Mouse (Mus musculus) naive thymus-derived CD4-positive, alpha-beta T cell, adult 2 months (primary cell): ENCODE measurements around the gene Dusp14.

Source experiments
- DNase-seq: peaks from one replicate; pipeline ENCODE4 v3.0.0-alpha.2; 2011; ENCODE audit warnings: low read depth

The Dusp14 gene

DNA sequence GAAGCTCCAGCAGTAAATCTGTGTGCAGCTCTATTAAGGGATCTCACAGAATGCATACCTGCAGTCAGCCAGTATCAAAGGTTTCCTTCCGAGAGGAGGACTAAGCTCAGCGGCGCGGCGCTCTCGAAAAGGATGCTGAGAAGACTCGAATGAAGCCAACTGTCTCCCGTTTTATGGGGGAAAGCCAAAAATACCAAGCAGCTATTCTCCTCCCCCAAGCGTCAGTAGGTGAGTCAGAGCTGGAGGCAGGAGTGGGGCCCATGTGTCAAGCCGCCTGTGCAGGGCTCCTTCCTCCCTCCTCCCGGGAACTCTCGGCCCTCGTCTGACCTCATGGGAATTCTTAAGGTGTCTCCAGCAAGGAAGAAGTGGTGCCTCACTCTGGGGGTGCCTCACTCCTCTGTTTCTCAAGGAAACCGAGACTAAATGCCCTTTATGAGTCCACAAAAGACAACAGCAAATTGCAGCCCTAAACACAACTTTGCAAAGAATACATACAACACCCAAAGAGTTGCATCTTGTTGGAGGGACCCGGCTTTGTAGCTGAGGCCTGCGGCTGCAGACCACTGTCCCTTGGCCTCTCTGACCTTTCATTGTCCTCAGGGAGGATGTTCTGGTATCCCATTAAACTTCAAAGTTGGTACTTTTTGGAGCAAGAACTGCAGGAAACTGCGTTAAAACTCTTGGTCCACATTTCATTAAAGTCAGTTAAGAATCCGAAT is 2.0 kb downstream of the Dusp14 start:
- DNase-seq, result peak; percentile 34

DNA sequence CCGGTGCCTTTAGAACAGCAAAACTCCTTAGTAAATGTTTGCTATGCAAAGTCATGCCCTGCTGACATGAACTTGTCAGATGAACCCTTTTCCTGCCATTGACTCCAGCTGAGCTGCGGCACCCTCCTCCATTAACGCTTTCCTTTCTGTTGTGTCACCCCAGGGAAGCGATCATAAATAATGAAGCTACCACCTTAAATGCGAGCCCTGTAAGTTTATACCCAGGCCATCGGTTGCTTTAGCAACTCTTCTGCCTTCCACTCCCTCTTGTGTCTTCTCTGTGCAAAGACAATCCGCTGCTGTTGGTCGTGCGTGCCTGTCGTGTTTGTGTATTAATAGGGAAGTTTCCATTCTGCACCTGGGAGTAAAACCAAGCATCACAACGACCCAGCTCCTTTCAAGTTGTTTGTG is 3.0 kb downstream of the Dusp14 start:
- DNase-seq, result peak; percentile 32

DNA sequence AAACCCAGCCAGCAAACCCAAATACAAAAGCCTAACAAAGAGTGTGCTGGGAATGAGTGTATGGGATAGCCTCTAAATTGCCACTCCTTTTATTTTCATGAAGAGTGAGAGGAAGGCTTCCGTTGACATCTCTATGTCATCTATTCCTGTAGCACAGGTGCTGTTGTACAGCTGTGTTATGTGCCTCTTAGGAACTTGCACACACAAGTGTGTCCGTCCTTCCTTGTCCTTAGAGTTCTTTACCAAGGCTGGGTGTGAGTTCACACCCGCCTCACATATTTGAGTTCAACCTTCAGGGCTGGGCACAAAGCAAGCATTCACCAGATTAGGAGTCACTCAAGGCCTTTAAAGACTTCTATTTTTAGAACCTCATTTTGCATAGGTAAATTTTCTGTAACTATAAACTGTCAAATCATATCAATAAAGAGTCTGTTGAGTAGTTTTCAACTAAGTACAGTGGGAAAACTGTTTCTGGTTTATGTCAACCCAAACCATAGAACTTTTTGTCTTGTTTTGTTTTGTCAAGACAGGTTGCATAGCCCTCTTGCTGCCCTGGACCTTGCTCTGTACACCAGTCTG is 5.3 kb downstream of the Dusp14 start:
- no peak for DNase-seq

DNA sequence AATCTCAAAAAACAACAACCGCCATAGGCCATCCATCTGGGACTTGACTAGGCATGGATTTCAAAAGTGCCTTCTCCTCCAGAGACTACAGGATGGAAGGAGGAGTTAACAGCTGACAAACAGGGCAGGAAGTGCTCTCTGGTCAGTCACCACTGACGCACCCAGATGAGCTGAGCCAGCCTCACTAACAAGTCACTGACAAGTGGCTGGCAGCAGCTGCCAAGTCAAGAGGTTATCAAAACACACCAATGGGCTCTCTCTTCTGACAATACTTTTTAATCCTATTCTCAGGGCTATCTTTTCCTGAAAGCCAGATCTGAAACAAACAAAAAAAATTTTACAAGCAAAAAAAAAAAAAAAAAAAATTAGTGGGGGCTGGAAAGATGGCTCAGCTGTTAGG is 6.3 kb downstream of the Dusp14 start:
- no peak for DNase-seq

DNA sequence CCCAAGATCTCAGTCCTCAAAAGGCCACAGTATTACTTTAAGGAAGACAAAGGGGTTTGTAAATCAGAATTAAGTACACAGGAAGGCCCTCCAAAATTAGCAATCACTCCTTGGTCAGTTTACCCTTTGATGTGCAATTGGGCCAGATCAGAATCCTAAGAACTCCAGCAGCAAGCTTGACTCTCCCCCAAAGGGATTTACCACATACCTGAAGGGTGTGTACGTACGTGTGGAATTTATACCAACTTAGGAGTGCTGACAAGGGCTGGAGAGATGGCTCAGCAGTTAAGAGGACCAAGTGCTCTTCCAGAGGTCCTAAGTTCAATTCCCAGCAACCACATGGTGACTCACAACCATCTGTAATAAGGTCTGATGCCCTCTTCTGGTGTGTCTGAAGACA is 7.2 kb downstream of the Dusp14 start:
- DNase-seq, result no peak

DNA sequence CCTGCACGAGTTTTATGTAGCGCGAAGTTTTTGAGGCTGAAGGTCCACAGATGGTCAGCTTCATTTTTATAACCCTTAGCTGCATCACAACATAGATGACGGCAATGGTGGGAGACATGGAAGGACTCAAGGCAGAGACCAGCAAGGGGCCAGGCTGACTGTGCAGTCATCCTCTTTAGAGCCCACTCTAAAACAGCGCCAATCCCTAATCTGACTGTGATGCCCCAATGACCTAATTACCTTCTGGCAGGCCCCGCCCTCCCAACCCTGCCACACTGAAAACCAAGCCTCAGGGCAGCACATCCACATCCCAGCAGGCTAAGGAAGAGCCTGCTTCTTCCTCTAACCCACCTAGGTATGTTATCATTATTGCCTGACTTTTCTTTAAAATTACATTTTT is 8.4 kb downstream of the Dusp14 start:
- DNase-seq, result no peak

DNA sequence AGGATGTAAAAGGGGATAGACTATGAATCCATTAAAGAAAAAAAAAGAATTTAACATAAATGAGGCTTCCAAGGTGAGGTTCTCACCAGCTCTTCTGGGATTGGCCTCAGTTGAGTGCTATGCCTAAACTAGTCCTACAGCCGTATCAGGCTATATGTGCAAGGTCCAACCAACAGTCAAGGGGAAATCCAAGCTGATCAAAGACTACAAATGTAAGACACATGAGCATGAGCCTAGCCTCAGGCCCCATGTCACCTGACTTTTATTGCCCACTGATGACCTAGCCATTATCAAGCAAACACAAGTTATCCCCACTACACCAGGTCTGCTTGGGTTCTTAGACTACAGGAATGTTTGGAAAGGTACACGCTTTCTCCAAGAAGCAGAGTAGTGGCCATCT is 9.3 kb downstream of the Dusp14 start:
- no peak for DNase-seq

DNA sequence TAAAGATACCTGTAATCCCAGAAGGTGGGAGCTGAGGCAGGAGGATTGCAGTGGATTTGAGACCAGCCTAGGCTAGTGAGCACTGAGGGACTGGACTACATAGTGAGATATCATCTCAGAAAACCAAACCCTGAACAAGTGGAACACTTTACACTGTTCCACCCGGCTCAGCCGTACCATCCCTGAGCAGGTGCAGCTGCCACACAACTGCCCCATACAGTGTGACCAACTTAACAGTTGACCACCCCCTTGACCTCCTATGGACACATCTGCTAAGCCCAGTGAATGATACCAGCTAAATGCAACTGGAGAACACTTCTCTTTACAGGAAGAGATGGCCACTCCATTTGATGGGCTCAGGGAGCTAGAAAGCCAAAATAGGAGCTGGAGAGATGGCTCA is 11.6 kb downstream of the Dusp14 start:
- DNase-seq, result no peak

DNA sequence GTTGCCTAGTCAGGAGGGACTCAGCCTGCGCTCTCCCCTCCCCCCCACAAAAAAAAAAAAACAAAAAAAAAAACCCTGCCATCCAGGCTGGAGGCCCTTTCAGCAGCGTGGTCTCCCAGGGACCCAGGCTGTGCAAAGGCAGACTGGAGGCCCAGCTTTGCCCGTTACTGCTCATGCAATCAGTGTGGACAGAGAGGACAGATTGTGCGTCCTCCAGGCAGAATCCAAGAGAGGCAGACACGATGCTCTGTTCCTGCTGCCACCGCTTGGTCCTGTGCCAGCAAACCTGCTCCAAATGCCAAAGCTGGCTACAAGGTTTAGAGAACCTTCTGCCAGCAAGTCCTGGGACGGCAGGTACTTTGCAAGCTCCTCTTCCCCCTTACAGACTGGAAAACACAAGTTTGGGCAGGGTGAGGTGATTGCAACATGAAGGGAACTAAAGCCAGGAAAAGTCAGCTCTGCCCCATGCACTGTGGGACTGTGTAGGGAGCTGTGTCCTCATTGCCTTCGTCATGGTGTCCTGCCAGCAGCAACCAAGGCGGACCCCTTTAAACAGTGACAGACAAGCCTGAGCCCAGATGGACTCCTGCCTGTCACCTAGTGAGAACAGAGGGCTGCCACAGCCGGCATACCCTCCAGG is 15.4 kb downstream of the Dusp14 start:
- no peak for DNase-seq

DNA sequence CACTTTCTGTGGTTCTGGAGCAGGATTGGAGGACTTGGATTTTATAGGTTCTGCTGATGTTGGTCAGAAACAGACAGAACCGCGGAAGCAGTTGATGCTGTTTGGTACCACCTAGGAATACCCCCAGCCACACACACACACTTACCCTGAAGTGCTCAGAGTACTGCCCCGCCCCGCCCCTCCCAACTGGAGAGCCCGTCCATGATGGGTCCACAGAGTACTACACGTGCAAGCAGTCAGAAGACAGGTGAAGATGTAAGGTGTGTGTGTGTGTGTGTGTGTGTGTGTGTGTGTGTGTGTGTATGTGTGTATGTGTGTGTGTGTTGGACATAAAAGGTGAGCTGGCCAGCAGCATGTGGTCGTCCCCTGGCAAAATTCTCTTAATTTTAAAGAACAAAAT is 16.0 kb downstream of the Dusp14 start:
- DNase-seq, result no peak

DNA sequence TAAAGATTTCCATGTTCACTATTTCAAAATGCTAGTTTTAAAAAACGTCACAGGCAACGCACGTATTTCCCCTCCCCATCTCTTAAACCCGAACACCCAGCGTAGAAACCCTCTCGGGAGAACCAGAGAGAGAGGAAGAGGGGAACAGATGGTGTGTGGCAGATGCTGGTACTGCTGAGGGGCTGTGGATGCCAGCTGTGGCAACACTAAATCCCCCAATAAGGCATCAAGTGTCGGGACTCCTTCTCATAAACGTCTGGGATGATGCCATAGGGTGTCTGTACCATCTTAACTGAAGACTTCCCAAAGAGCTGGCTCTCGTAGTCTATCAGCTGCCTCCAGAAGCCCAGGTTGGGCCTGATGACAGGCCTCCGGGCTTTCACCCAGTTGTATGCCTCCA is 20.6 kb downstream of the Dusp14 start:
- no peak for DNase-seq

DNA sequence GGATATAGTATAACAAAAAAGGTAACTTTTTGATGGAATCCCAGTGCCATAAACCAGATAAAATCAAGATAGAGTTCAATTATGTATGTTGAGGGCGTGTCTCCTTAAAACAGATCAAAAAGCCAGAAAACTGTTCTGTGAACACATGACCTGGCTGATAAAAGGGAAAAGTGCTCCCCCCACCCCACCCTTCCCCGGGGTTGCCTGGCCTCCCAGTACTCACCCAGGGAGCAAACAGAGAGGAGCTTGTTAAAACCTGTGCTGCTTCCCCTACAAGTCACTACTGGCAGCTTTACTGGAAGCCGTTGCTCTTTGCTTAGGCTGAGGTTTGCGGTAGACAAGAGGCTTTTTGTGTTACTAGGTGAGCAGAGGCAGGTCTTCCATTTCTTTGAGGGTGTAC is 21.8 kb downstream of the Dusp14 start:
- DNase-seq, result no peak

DNA sequence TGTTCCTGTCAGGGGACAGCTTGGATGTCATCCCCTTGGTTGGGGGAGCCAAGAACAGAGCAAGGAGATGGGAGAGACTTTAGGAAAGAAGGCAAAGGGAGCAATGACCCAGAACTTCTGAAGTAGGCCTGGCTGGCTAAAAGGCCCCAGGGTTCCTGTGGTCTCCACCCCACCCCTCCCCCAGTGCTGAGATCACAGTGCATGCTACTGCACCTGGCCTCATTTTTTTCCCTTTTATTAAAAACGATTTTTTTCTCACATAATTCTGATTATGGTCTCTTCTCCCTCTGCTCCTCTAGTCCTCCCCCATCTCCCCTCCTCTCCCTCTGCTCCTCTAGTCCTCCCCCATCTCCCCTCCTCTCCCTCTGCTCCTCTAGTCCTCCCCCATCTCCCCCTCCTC is 24.1 kb downstream of the Dusp14 start:
- no peak for DNase-seq

DNA sequence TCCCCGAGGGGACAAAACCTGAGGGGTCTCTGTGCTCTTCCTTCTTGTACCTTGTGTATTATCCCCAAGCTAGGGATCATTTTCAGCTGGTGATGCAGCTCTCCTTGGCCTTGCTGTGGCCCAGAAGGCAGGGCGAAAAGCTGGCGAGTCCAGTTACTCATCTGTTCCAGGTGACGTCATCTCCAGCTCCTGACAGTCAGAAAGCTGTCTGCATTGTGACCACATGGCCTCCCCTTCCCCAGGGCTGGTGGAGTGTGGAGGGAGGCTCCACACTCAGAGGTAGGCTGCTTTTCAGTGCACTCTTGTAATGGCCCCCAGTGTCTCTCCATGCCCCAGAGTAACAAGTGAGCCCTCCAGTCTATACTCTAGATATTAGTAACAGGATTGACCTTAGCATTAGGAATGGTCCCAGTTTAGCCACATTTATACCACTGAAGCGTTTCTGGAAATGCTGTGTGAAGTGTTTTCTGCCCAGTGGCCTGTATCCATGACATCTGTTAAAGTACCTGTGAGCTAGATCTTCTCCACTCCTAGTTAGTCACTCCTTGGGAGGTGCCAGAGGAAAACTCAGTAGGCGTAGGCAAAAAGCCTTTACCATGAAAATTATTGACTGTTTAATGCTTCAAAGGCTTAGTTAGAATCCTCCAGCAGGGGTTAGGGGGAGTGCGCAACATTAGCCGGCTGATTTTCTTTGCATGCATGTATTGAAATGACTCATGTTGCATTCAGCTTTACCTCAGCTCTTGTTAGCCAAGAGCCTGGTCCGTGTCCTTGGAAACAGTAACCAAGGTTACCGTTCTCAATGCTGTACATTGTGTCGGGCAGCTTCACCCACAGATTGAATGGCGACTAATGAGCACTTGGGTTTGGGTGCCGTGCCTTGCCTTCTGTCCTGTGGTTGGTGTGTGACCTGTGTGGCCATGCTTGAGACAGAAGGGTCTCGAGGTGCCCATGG is 26.0 kb downstream of the Dusp14 start:
- DNase-seq, result no peak

DNA sequence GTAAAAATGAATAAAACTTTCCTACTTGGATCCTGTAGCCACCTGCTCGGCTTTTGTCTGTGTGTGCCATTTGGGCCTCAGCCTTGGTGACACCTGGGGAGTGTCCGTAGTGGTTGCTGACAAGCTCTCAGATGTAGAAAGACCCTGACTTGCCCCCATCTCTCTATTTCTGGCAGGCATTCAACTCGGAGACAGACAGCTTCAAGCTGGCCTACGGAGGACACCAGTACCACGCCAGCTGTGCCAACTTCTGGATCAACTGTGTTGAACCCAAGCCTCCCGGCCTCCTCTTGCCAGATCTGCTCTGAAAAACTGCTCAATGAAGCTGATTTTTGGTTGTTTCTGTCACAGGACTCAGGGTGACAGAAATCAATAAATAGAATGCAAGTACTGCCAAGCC is 28.4 kb downstream of the Dusp14 start:
- DNase-seq, result no peak

DNA sequence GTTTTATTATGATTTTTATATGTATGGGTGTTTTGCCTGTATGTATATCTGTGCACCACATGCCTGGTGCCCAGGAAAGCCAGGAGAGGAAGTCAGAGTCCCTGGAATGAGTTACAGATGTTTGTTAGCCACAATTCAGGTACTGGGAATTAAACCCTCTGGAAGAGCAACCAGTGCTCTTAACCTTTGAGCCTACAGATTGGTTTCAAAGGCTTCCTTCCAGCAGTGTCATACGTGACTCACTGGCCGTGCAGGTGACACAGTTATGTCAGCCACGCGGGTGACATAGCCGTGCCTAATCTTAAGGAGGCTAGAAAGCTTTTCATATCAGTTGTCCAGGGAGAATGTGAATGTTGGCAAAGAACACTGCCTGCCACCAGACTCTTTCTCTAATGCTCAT is 35.4 kb downstream of the Dusp14 start:
- no peak for DNase-seq

DNA sequence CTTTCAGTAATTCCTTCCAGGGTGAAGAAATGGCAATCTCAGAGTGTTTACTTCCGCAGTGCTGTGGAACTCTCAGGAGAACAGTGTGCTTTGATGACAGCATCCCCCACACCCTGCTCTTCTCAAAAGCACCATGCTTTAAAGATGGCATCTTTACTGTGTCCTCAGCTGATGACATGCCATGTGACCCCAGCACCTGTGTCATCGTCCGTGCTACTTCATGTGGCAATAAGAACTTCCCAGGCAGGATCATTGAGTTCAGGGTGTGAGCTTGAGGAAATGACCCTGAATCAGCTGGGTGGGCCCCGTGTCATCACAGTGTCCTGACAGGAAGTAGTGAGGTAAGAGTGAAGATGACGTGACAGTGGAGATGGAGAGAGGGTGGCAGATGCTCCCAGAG is 36.5 kb downstream of the Dusp14 start:
- no peak for DNase-seq

DNA sequence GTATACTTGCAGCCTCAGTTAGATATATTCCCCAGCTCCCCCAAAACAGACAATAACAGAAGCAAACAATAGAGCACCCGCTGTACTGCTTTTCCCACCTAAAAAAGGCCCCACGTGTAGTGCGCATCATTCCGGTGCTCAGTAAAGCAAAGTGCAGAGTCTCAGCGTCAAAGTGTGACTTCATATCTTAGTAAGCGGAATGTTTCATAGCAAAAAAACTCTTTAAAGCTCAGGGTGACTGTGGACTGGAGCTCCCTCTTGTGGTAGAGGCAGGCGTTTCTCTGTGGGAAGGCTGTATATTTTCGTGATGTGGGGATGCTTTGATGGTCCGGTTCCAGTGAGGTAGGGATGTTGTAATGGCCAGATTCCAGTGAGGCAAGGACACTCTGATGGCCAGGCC is 37.1 kb downstream of the Dusp14 start:
- DNase-seq, result peak; percentile 56

DNA sequence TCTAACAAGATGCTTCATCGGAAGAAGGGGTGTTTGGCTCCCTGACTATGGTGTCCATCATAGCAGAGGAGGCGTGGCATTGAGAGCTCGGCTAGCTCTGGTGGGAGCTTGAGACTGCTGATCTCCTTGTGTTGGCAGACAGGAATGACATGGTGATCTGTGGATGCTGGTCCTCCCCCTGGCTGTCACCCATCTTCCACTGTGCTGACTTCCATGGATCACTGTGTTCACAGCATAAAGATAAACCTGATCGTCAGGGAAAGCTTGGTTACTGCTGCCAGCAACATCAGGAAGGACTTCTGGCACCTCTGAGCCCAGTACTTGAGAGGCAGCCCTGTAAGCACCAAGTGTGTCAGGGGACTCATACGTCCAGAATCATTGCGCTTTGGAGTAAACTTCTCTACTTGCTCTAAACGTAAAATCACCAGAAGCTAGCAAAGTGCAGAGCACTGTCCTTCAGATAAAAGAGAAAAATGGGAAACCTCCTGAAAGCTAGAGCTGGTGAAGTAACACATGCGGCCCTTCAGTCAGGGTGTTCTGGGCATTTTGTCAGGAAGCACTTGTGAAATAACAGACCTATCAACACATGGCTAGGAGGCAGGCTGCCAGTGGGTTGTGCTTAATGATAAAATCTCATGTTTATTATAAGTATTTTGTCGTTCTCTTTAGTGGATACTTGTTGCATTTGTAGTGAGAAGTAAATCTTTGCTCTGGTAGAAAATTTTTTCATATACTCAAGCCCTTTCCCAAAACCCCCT is 40.6 kb downstream of the Dusp14 start:
- no peak for DNase-seq

DNA sequence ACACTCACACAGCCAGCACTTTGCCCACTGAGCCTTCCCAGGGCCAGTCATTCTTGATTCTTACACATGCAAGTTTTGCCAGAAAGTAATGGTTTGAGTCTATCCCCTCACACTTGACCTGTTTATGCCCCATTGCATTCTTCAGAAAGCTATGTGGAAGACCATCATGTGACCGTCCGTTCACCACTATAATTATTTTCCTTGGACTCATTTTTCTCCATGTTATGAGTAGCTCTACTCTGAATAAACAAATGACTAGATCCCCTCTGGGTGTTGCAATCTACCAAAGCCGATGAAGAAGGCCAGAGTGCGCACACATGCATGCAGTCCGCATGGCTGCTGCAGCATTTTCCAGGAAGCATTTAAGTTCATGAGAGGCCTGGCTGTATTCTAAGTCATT is 41.8 kb downstream of the Dusp14 start:
- no peak for DNase-seq

DNA sequence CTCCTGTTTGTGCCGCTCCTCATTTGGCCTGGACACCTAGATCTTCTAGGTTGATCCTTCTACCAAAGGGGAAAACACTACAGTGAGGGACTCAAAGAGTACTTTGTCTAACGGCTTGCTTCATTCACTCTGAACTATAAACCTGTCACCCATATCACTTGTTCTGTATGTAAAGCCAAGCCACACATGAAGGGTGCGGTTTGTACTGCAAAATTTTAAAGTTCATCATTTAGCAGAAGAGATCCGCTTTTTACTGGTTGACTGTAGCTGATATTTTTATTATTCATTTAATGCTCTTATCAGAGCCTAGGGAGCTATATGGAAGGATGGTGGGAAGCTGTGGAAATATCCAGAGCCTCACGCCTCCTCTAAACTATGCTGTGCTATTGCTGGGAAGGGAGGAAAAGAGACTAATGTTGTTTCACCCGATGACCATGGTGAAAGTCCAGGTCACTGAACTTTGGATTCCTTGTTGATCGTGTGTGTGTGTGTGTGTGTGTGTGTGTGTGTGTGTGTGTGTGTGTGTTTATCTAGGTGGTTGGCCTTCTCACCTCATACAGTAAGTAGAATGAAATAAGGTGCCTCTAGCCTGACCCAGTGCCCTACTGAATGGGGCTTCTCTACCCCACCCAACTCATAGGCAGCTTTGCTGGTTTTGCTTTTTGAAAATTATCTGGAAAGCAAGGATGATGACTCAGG is 52.1 kb downstream of the Dusp14 start:
- no peak for DNase-seq
